Mouse (Mus musculus): ENCODE results near the gene Pde7b. TPM values are rescaled to one million over a fixed set of nuclear protein-coding genes. Genes with fewer than 3 reads are reported as not detected.
A peak's percentile ranks its signal among the peaks of the same experiment; 100 is the strongest.

Gene Pde7b
- polyA plus RNA-seq, 1 experiment = 9.5 TPM

- Histone ChIP-seq H3K27ac (replicated peaks; ENCODE audit: low read depth, low read length) (no peak overlapping the region), H3K4me1 (ENCODE audit: control insufficient read depth, insufficient read depth, insufficient read length, low read length) (peaks cover 4% of the 10 kb centered on the region; the same call in 1 of the 2 replicates), H3K4me3 (ENCODE audit: insufficient read depth, low read depth, low read length) (no peak overlapping the region)
Measured at GRCm38 (mm10) chr10:20675321-20675720, 49.6 kb downstream of the Pde7b start.

GRCm38 (mm10) chr10:20673798-20674197, 51.1 kb downstream of the Pde7b start:
- peak overlapping the region; percentile 88 for H3K27ac ChIP-seq (replicated peaks; ENCODE audit: low read depth, low read length)
- no peak overlapping the region for H3K4me3 ChIP-seq (ENCODE audit: insufficient read depth, low read depth, low read length)

GRCm38 (mm10) chr10:20672591-20672990, 52.3 kb downstream of the Pde7b start:
- no peak overlapping the region for H3K4me3 ChIP-seq (ENCODE audit: insufficient read depth, low read depth, low read length)
- peaks cover 4% of the 10 kb centered on the region; the same call in 1 of the 2 replicates for H3K4me1 ChIP-seq (ENCODE audit: control insufficient read depth, insufficient read depth, insufficient read length, low read length)
- no peak overlapping the region for H3K27ac ChIP-seq (replicated peaks; ENCODE audit: low read depth, low read length)

More at GRCm38 (mm10) chr10:20673798-20674197, 51.1 kb downstream of the Pde7b start:
- H3K4me1 ChIP-seq (ENCODE audit: control insufficient read depth, insufficient read depth, insufficient read length, low read length) = peaks cover 4% of the 10 kb centered on the region; the same call in 1 of the 2 replicates

GRCm38 (mm10) chr10:20671621-20672020, 53.3 kb downstream of the Pde7b start:
- peaks cover 4% of the 10 kb centered on the region; the same call in 1 of the 2 replicates for H3K4me1 ChIP-seq (ENCODE audit: control insufficient read depth, insufficient read depth, insufficient read length, low read length)
- no peak overlapping the region for H3K27ac ChIP-seq (replicated peaks; ENCODE audit: low read depth, low read length)
- no peak overlapping the region for H3K4me3 ChIP-seq (ENCODE audit: insufficient read depth, low read depth, low read length)

- no peak overlapping the region for H3K27ac ChIP-seq (replicated peaks; ENCODE audit: low read depth, low read length)
- no peak overlapping the region for H3K4me3 ChIP-seq (ENCODE audit: insufficient read depth, low read depth, low read length)
- H3K4me1 ChIP-seq (ENCODE audit: control insufficient read depth, insufficient read depth, insufficient read length, low read length) = peaks cover 4% of the 10 kb centered on the region; the same call in 1 of the 2 replicates
Measured at GRCm38 (mm10) chr10:20670541-20670940, 54.3 kb downstream of the Pde7b start.

- no peak overlapping the region for H3K27ac ChIP-seq (replicated peaks; ENCODE audit: low read depth, low read length)
- no peak overlapping the region for H3K4me3 ChIP-seq (ENCODE audit: insufficient read depth, low read depth, low read length)
- peaks cover 4% of the 10 kb centered on the region; the same call in 1 of the 2 replicates for H3K4me1 ChIP-seq (ENCODE audit: control insufficient read depth, insufficient read depth, insufficient read length, low read length)
Measured at GRCm38 (mm10) chr10:20669467-20669866, 55.4 kb downstream of the Pde7b start.

GRCm38 (mm10) chr10:20668577-20668976, 56.3 kb downstream of the Pde7b start:
- Histone ChIP-seq H3K4me3 (ENCODE audit: insufficient read depth, low read depth, low read length) (no peak overlapping the region), H3K4me1 (ENCODE audit: control insufficient read depth, insufficient read depth, insufficient read length, low read length) (no peaks in the 10 kb centered on the region), H3K27ac (replicated peaks; ENCODE audit: low read depth, low read length) (no peak overlapping the region)

- H3K4me3 ChIP-seq (ENCODE audit: insufficient read depth, low read depth, low read length) = no peak overlapping the region
- H3K4me1 ChIP-seq (ENCODE audit: control insufficient read depth, insufficient read depth, insufficient read length, low read length) = no peaks in the 10 kb centered on the region
Measured at GRCm38 (mm10) chr10:20666655-20667054, 58.2 kb downstream of the Pde7b start.

GRCm38 (mm10) chr10:20662951-20663350, 61.9 kb downstream of the Pde7b start:
- H3K4me3 ChIP-seq (ENCODE audit: insufficient read depth, low read depth, low read length) = no peak overlapping the region
- no peaks in the 10 kb centered on the region; the same call in 1 of the 2 replicates for H3K4me1 ChIP-seq (ENCODE audit: control insufficient read depth, insufficient read depth, insufficient read length, low read length)
- no peak overlapping the region for H3K27ac ChIP-seq (replicated peaks; ENCODE audit: low read depth, low read length)

More at GRCm38 (mm10) chr10:20666655-20667054, 58.2 kb downstream of the Pde7b start:
- no peak overlapping the region for H3K27ac ChIP-seq (replicated peaks; ENCODE audit: low read depth, low read length)

- H3K4me1 ChIP-seq (ENCODE audit: control insufficient read depth, insufficient read depth, insufficient read length, low read length) = no peaks in the 10 kb centered on the region; the same call in 1 of the 2 replicates
- H3K4me3 ChIP-seq (ENCODE audit: insufficient read depth, low read depth, low read length) = no peak overlapping the region
- H3K27ac ChIP-seq (replicated peaks; ENCODE audit: low read depth, low read length) = no peak overlapping the region
Measured at GRCm38 (mm10) chr10:20661684-20662083, 63.2 kb downstream of the Pde7b start.

GRCm38 (mm10) chr10:20659718-20660117, 65.2 kb downstream of the Pde7b start:
- no peak overlapping the region for H3K4me3 ChIP-seq (ENCODE audit: insufficient read depth, low read depth, low read length)
- no peak overlapping the region for H3K27ac ChIP-seq (replicated peaks; ENCODE audit: low read depth, low read length)
- H3K4me1 ChIP-seq (ENCODE audit: control insufficient read depth, insufficient read depth, insufficient read length, low read length) = no peaks in the 10 kb centered on the region; the same call in 1 of the 2 replicates

- no peak overlapping the region for H3K4me3 ChIP-seq (ENCODE audit: insufficient read depth, low read depth, low read length)
- no peak overlapping the region for H3K27ac ChIP-seq (replicated peaks; ENCODE audit: low read depth, low read length)
- H3K4me1 ChIP-seq (ENCODE audit: control insufficient read depth, insufficient read depth, insufficient read length, low read length) = no peaks in the 10 kb centered on the region; the same call in 1 of the 2 replicates
Measured at GRCm38 (mm10) chr10:20659268-20659667, 65.6 kb downstream of the Pde7b start.

- Histone ChIP-seq H3K27ac (replicated peaks; ENCODE audit: low read depth, low read length) (no peak overlapping the region), H3K4me3 (ENCODE audit: insufficient read depth, low read depth, low read length) (no peak overlapping the region), H3K4me1 (ENCODE audit: control insufficient read depth, insufficient read depth, insufficient read length, low read length) (no peaks in the 10 kb centered on the region; the same call in 1 of the 2 replicates)
Measured at GRCm38 (mm10) chr10:20658716-20659115, 66.2 kb downstream of the Pde7b start.

- no peak overlapping the region for H3K4me3 ChIP-seq (ENCODE audit: insufficient read depth, low read depth, low read length)
- no peak overlapping the region for H3K27ac ChIP-seq (replicated peaks; ENCODE audit: low read depth, low read length)
Measured at GRCm38 (mm10) chr10:20657316-20658081, 67.4 kb downstream of the Pde7b start.

GRCm38 (mm10) chr10:20654590-20654989, 70.3 kb downstream of the Pde7b start:
- Histone ChIP-seq H3K27ac (replicated peaks; ENCODE audit: low read depth, low read length) (no peak overlapping the region), H3K4me3 (ENCODE audit: insufficient read depth, low read depth, low read length) (no peak overlapping the region), H3K4me1 (ENCODE audit: control insufficient read depth, insufficient read depth, insufficient read length, low read length) (no peaks in the 10 kb centered on the region; the same call in 1 of the 2 replicates)

More at GRCm38 (mm10) chr10:20657316-20658081, 67.4 kb downstream of the Pde7b start:
- H3K4me1 ChIP-seq (ENCODE audit: control insufficient read depth, insufficient read depth, insufficient read length, low read length) = no peaks in the 10 kb centered on the region; the same call in 1 of the 2 replicates

- Histone ChIP-seq H3K4me3 (ENCODE audit: insufficient read depth, low read depth, low read length) (no peak overlapping the region), H3K4me1 (ENCODE audit: control insufficient read depth, insufficient read depth, insufficient read length, low read length) (no peaks in the 10 kb centered on the region; the same call in 1 of the 2 replicates), H3K27ac (replicated peaks; ENCODE audit: low read depth, low read length) (no peak overlapping the region)
Measured at GRCm38 (mm10) chr10:20654187-20654586, 70.7 kb downstream of the Pde7b start.

All from brown adipose tissue, adult 24 weeks (tissue).